Mouse (Mus musculus): Measurements from ENCODE around the gene Tbk1.

- no peak for TF ChIP-seq GATA1 (IDR thresholded peaks at IDR 0.05; ENCODE audit: low read length)
- no peak for TF ChIP-seq TAL1 (IDR thresholded peaks at IDR 0.05; ENCODE audit: low read length)
Measured at GRCm38 (mm10) chr10:121568534-121568933, 18.1 kb downstream of the Tbk1 start.
